Mouse (Mus musculus) megakaryocyte progenitor cell, adult 5-6 weeks (primary cell): ENCODE measurements around the gene Cd209b. TPM values are rescaled to one million over a fixed set of nuclear protein-coding genes. Genes with fewer than 3 reads are reported as not detected.

Experiments used
- ATAC-seq: replicated peaks from 2 replicates; pipeline ENCODE4 v1.8.0; 2016; ENCODE audit warnings: mild to moderate bottlenecking, moderate TSS enrichment, inconsistent platforms; ENCODE audit not compliant: poor library complexity
- total RNA-seq, 2 experiments: library from RNA; stranded (forward) in 1 of 2; stranded (reverse) in 1 of 2; fragments of 157-497, 149-512 nt in 1 of 2; fragments of 200-1000 nt in 1 of 2; gene quantifications; 2 replicates each; pipeline versions ENCODE4 v1.2.3 to v1.2.4; 2015 to 2017

Cd209b gene
- not detected in 2 replicates for total RNA-seq (2015)
- total RNA-seq (2017) = not detected in 2 replicates

GRCm38 (mm10) chr8:3926744-3927143 lies at the start of gene Cd209b:
TSS of gene Cd209b (minus strand) at chr8:3926844.
- no peak for ATAC-seq

GRCm38 (mm10) chr8:3956037-3956436 lies 29.4 kb upstream of the Cd209b start:
- peak; percentile 98 for ATAC-seq

- ATAC-seq = no peak
These were observed 28.0 kb upstream of the Cd209b start, which contains the start of gene Cd209c for GRCm38 (mm10) chr8:3954646-3955045. TSS of gene Cd209c (minus strand) at chr8:3954746.

- ATAC-seq = no peak
These were observed 13.4 kb upstream of the Cd209b start for GRCm38 (mm10) chr8:3940023-3940422.

- no peak for ATAC-seq
These were observed 48.2 kb downstream of the Cd209b start, which contains the start of gene Cd209d for GRCm38 (mm10) chr8:3878455-3878854. TSS of gene Cd209d (minus strand) at chr8:3878555.

- no peak for ATAC-seq
These were observed 50.5 kb downstream of the Cd209b start for GRCm38 (mm10) chr8:3876121-3876520.

Other genes with a start within 250 kb of the Cd209b start
- not detected in 2 replicates for gene Fcer2a, start 232.7 kb downstream of the Cd209b start, total RNA-seq (2015)
- gene Fcer2a, start 232.7 kb downstream of the Cd209b start, total RNA-seq (2017) = not detected in 2 replicates
- not detected in 2 replicates for gene Clec4g, start 206.2 kb downstream of the Cd209b start, total RNA-seq (2015)
- not detected in 2 replicates for gene Clec4g, start 206.2 kb downstream of the Cd209b start, total RNA-seq (2017)
- gene Cd209a, start 177.9 kb downstream of the Cd209b start, total RNA-seq (2015) = 0.35 and 2.1 TPM in 2 replicates
- gene Cd209a, start 177.9 kb downstream of the Cd209b start, total RNA-seq (2017) = 0.37 and 0.84 TPM in 2 replicates
- not detected in 2 replicates for gene Cd209e, start 72.5 kb downstream of the Cd209b start, total RNA-seq (2015)
- not detected in 2 replicates for gene Cd209e, start 72.5 kb downstream of the Cd209b start, total RNA-seq (2017)
- gene Cd209d, start 48.3 kb downstream of the Cd209b start, total RNA-seq (2015) = not detected in 2 replicates
- not detected in 2 replicates for gene Cd209d, start 48.3 kb downstream of the Cd209b start, total RNA-seq (2017)
- gene Cd209c, start 27.9 kb upstream of the Cd209b start, total RNA-seq (2015) = not detected in 2 replicates
- not detected in 2 replicates for gene Cd209c, start 27.9 kb upstream of the Cd209b start, total RNA-seq (2017)
- gene Cd209f, start 179.0 kb upstream of the Cd209b start, total RNA-seq (2015) = not detected in 2 replicates
- 0.30 TPM in 1 of 2 replicates, not detected in the other for gene Cd209f, start 179.0 kb upstream of the Cd209b start, total RNA-seq (2017)
- 0.22 TPM in 1 of 2 replicates, not detected in the other for gene Cd209g, start 207.3 kb upstream of the Cd209b start, total RNA-seq (2015)
- gene Cd209g, start 207.3 kb upstream of the Cd209b start, total RNA-seq (2017) = not detected in 2 replicates
- 3.3 and 3.5 TPM in 2 replicates for gene Evi5l, start 239.7 kb upstream of the Cd209b start, total RNA-seq (2015)
- 6.2 and 7.5 TPM in 2 replicates for gene Evi5l, start 239.7 kb upstream of the Cd209b start, total RNA-seq (2017)